Mouse (Mus musculus): ENCODE data around the gene Pigf.
A peak's percentile ranks its signal among the peaks of the same experiment; 100 is the strongest.

The Pigf gene

GRCm38 (mm10) chr17:86967536-86968525 is 57.4 kb downstream of the Pigf start:
- no peak for DNase-seq (ENCODE audit: low spot score in 2 of 2)

- DNase-seq (ENCODE audit: low spot score in 2 of 2) = no peak
Observed at GRCm38 (mm10) chr17:86967048-86967447, 58.2 kb downstream of the Pigf start.

GRCm38 (mm10) chr17:86966040-86966439 is 59.2 kb downstream of the Pigf start:
- no peak for DNase-seq (ENCODE audit: low spot score in 2 of 2)

- no peak for DNase-seq (ENCODE audit: low spot score in 2 of 2)
Observed at GRCm38 (mm10) chr17:86965121-86965520, 60.1 kb downstream of the Pigf start.

GRCm38 (mm10) chr17:86964502-86964901 is 60.7 kb downstream of the Pigf start:
- peak in 1 of 2 experiments; percentile 28 for DNase-seq (ENCODE audit: low spot score in 2 of 2)

GRCm38 (mm10) chr17:86964041-86964440 is 61.2 kb downstream of the Pigf start:
- no peak for DNase-seq (ENCODE audit: low spot score in 2 of 2)

GRCm38 (mm10) chr17:86963586-86963902 is 61.7 kb downstream of the Pigf start:
- peak in 1 of 2 experiments; percentile 11 for DNase-seq (ENCODE audit: low spot score in 2 of 2)

GRCm38 (mm10) chr17:86962894-86963585 is 62.2 kb downstream of the Pigf start, which contains the start of gene Rhoq:
Gene Rhoq, plus strand, starts transcription at chr17:86963082.
- peak; percentile 62 to 69 for DNase-seq (ENCODE audit: low spot score in 2 of 2)

- DNase-seq (ENCODE audit: low spot score in 2 of 2) = peak; percentile 45 to 65
Observed at GRCm38 (mm10) chr17:86962297-86962893, 62.8 kb downstream of the Pigf start.

- DNase-seq (ENCODE audit: low spot score in 2 of 2) = no peak
Observed at GRCm38 (mm10) chr17:86961301-86961841, 63.8 kb downstream of the Pigf start.

GRCm38 (mm10) chr17:86957968-86958367 is 67.2 kb downstream of the Pigf start:
- DNase-seq (ENCODE audit: low spot score in 2 of 2) = no peak

- DNase-seq (ENCODE audit: low spot score in 2 of 2) = no peak
Observed at GRCm38 (mm10) chr17:86957239-86957638, 68.0 kb downstream of the Pigf start.

GRCm38 (mm10) chr17:86948801-86949200 is 76.4 kb downstream of the Pigf start:
- no peak for DNase-seq (ENCODE audit: low spot score in 2 of 2)

GRCm38 (mm10) chr17:86947840-86948796 is 77.1 kb downstream of the Pigf start, which contains the start of gene Atp6v1e2:
Gene Atp6v1e2, minus strand, starts transcription at chr17:86947897.
- DNase-seq (ENCODE audit: low spot score in 2 of 2) = no peak
